Mouse (Mus musculus) hindbrain, embryonic 15.5 days (tissue): ENCODE data around the gene Vgll4. TPM values are rescaled to one million over a fixed set of nuclear protein-coding genes. Genes with fewer than 3 reads are reported as not detected.

Experiments used
- ATAC-seq: fragments of 200-750 bp; cut with Nextera tagmentation; 2 replicates; pipeline ENCODE4 v1.8.0; 2017; ENCODE audit warnings: low read depth, moderate number of reproducible peaks, moderate TSS enrichment; ENCODE audit not compliant: low FRiP score
- H3K27ac ChIP-seq: fragments of 300-500 bp; sonication (generic); replicated peaks from 2 replicates; pipeline ENCODE4 v1.5.1; 2015; ENCODE audit warnings: mild to moderate bottlenecking, inconsistent platforms
- H3K27me3 ChIP-seq: fragments of 300-500 bp; sonication (generic); 2 replicates; pipeline ENCODE4 v1.6.1; 2015; ENCODE audit warnings: control low read depth, inconsistent platforms
- H3K36me3 ChIP-seq: fragments of 300-500 bp; sonication (generic); 2 replicates; pipeline ENCODE4 v1.6.1; 2015; ENCODE audit warnings: control low read depth, inconsistent platforms
- H3K4me1 ChIP-seq: fragments of 300-500 bp; sonication (generic); replicated peaks from 2 replicates; pipeline ENCODE4 v1.6.1; 2015; ENCODE audit warnings: control low read depth, inconsistent platforms
- H3K4me2 ChIP-seq: fragments of 300-500 bp; sonication (generic); 2 replicates; pipeline ENCODE4 v1.6.1; 2015; ENCODE audit warnings: moderate library complexity, mild to moderate bottlenecking, inconsistent platforms
- H3K4me3 ChIP-seq: fragments of 300-500 bp; sonication (generic); 2 replicates; pipeline ENCODE4 v1.5.1; 2015; ENCODE audit warnings: mild to moderate bottlenecking, inconsistent platforms
- H3K9ac ChIP-seq: fragments of 300-500 bp; sonication (generic); 2 replicates; pipeline ENCODE4 v1.6.1; 2015; ENCODE audit warnings: inconsistent platforms
- H3K9me3 ChIP-seq: fragments of 300-500 bp; sonication (generic); 2 replicates; pipeline ENCODE4 v1.6.1; 2016; ENCODE audit warnings: control low read depth, inconsistent platforms
- WGBS: fragments of 180-500 bp; shearing (Covaris S2); methylation state at CpG from one replicate; pipeline ENCODE4 v1.1.7; 2015; 5-methylcytosine and 5-hydroxymethylcytosine counted together
- polyA plus RNA-seq: library from polyadenylated mRNA; unstranded; fragments of >200 nt; fragmentation: Nextera tagmentation; extraction: Ambion mirVana; gene quantifications from 2 replicates; pipeline ENCODE4 v1.2.1, GENCODE M21; 2015

The Vgll4 gene
- polyA plus RNA-seq, 1 experiment from 2014 or later: 51.8 TPM

DNA sequence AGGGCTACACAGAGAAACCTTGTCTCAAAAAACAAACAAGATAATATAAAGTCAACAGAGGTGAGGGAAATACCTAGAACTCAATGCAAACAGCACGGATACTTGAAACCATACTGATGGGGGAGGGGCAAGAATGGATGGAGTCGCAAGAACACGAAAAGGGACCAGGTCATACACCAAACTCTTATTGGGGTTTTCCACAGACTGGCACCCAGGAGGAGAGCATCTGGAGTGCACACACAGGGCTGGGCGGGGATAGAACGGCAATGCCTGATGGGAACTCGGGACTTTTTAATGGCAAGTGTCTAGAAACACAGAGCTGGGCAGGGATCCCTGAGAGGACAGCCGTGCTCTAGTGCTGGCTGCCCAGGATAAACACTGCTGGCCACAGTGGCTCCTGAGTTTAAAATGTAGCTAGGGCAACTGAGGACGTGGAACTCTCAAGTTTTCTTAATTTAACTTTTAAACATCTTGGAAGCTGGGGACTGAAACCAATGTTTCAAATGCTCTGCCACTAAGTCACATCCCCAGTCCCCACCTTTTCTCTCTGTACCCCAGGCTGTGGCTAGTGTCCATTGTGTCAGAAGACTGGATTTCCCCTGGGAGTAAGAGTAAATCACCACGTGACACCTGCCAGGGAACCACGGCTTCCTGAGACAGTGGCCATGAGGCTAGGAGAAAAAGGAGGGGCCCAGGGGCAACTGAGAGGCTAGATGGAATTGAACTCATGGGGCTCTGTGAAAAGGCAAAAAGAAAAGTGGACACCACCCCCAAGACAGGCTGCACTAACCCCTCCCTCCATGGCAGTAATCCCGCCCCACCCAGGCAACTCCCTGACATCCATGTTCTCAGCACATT lies 83.1 kb downstream of the Vgll4 start:
- no peak overlapping the region for H3K27ac ChIP-seq
- peaks cover 88% of the 10 kb centered on the region for H3K4me1 ChIP-seq
- no peak overlapping the region for H3K4me2 ChIP-seq
- H3K27me3 ChIP-seq: no peaks in the 10 kb centered on the region
- no peak overlapping the region for H3K4me3 ChIP-seq
- no peak overlapping the region for H3K9ac ChIP-seq
- no peaks in the 10 kb centered on the region for H3K36me3 ChIP-seq
- no peak for ATAC-seq
- H3K9me3 ChIP-seq: no peaks in the 10 kb centered on the region
- WGBS: 67% methylated on average over 11 of the region's 11 CpGs

DNA sequence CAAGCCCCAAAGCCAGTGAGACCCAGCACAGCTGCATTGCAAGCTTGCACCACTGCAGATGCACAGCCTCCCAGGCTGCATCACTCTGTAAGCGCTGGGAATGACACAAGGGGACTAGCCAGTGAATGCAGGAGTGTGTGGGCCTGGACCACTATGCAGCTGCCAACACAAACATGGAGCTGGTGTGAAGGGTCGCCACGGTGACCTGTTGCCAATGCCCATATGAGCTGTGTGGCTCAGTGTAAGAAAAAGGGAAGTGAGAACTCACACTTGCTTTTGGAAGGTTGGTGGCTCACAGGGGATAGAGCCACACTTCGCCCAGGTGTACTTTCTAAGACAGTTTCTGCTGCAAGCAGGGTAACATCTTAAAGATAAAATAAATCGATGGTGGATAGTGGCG lies 83.8 kb downstream of the Vgll4 start:
- WGBS: 92% methylated on average over 6 of the region's 6 CpGs
- H3K9ac ChIP-seq: no peak overlapping the region
- H3K4me2 ChIP-seq: no peak overlapping the region
- no peak overlapping the region for H3K4me3 ChIP-seq
- no peaks in the 10 kb centered on the region for H3K9me3 ChIP-seq
- H3K27ac ChIP-seq: no peak overlapping the region; the same call in 1 of the 2 replicates
- H3K36me3 ChIP-seq: no peaks in the 10 kb centered on the region
- peaks cover 88% of the 10 kb centered on the region for H3K4me1 ChIP-seq
- H3K27me3 ChIP-seq: no peaks in the 10 kb centered on the region
- ATAC-seq: no peak

DNA sequence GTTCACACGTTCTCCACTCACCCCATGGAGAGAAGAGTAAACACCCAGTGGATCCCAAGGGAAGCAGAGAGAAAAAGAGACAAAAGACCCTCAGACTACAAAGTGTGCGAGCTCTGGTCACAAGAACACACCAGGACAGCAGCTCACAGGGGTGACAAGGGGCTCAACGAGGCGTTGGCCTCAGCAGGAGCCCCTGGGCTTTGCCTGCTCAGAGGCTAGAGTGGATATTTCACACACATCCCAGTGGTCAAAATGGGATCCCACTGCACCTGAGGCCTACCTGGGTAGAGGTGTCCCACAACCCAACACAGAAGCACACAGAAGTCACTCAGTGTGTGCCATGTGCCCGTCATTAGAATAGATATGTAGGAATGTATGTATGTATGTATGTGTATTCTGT lies 84.7 kb downstream of the Vgll4 start:
- Histone ChIP-seq H3K36me3 (no peaks in the 10 kb centered on the region), H3K9me3 (no peaks in the 10 kb centered on the region), H3K4me3 (no peak overlapping the region), H3K27ac (peak overlapping the region; percentile 90; the same call in 1 of the 2 replicates), H3K9ac (no peak overlapping the region), H3K4me1 (peaks cover 88% of the 10 kb centered on the region), H3K27me3 (no peaks in the 10 kb centered on the region), H3K4me2 (no peak overlapping the region)
- 75% methylated on average over 5 of the region's 5 CpGs for WGBS
- no peak for ATAC-seq

DNA sequence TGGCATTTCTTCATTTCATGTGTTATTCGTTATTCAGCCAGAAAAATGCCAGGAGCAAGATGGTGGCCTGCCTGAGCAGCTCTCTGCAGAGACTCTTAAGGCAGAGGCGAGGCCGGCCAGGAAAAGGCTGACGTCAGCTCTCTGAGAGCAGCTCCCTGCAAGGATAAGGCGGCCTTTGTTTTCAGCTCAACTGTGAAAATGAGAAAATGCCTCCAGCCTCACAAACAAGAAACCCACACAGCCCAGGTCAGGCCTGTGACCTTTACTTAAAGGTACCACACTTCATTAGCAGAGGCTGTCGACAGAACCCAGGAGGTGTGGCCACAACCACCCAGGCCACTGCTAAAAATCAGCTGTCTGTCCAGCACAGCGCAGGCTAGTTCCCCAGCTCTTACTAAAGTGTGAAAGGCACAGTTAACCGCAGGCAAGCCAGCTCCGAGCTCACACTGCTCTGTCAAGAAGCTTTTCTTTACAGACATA lies 86.5 kb downstream of the Vgll4 start:
- Histone ChIP-seq H3K27ac (peak overlapping the region; percentile 90), H3K36me3 (no peaks in the 10 kb centered on the region), H3K4me3 (no peak overlapping the region), H3K4me1 (peaks cover 94% of the 10 kb centered on the region), H3K4me2 (peak overlapping the region; percentile 25; the same call in 1 of the 2 replicates), H3K27me3 (no peaks in the 10 kb centered on the region), H3K9me3 (no peaks in the 10 kb centered on the region), H3K9ac (peak overlapping the region; percentile 12; the same call in 1 of the 2 replicates)
- WGBS: 3% methylated on average over 9 of the region's 9 CpGs
- peak; percentile 88 for ATAC-seq

DNA sequence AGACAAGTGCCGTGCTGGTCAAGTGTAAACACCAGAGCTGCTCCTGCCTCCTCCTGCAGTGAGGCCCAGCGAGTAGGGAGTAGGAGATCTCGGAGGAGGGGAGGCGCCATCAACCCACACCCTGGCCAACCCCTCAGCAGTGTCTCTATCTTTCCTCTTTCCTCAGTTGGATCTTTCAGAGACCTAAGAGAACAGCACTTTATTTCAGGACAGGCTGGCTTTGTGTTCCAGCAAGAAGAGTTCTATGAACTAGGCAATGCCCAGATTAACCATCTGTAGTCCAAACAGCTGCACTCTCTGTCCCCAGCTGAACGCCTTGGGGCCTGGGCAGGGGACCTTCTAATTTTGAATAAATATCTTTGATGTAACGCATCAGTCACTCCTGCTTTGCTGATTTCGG lies 87.1 kb downstream of the Vgll4 start:
- Histone ChIP-seq H3K4me1 (peaks cover 95% of the 10 kb centered on the region), H3K27me3 (no peaks in the 10 kb centered on the region), H3K4me2 (peak overlapping the region; percentile 25), H3K36me3 (no peaks in the 10 kb centered on the region), H3K9ac (peak overlapping the region; percentile 12; the same call in 1 of the 2 replicates), H3K27ac (peak overlapping the region; percentile 90), H3K4me3 (no peak overlapping the region), H3K9me3 (no peaks in the 10 kb centered on the region)
- ATAC-seq: peak; percentile 27
- WGBS: 16% methylated on average over 7 of the region's 7 CpGs

DNA sequence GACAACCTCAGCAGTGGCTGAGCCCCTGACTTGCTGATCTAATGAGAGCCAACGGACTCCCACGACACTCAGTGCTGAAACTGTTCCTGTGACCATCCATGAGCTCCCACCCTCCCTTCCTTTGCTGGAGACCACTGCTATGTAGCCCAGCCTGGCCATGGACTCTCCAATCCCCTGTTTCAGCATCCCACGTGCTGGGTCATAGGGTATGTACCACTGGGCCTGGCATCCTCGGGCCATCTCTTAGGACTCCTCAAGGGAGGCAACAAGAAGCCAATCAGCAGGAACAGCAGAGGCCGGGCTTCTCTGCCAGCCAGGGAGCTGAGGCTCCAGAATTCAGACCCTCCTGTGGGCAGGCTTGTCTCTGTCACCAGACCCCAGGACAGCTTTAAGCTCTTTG lies 87.6 kb downstream of the Vgll4 start:
- H3K27ac ChIP-seq: peak overlapping the region; percentile 90
- no peak overlapping the region for H3K4me3 ChIP-seq
- H3K9ac ChIP-seq: no peak overlapping the region
- peaks cover 95% of the 10 kb centered on the region for H3K4me1 ChIP-seq
- H3K9me3 ChIP-seq: no peaks in the 10 kb centered on the region
- no peaks in the 10 kb centered on the region for H3K27me3 ChIP-seq
- H3K4me2 ChIP-seq: peak overlapping the region; percentile 25
- ATAC-seq: no peak
- no peaks in the 10 kb centered on the region for H3K36me3 ChIP-seq
- 23% methylated on average over 5 of the region's 5 CpGs for WGBS

DNA sequence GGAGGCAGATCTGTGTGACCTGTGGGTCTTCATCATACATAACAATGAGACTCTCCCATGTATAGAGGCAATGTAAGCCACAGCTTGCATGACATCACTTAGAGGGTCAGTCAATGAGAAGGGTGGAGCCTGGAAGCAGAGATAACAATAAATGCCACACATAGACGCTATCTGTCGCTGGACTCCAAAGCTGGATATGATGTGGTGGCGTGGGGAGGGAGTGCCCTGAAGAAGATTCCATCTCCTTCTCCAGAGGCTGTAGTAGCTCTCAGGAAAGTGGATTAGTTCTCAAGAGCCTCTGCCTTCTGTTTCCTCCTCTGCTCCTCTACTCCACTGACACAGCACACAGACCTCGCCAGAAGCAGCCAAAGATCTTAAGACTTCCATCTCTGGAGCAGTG lies 89.0 kb downstream of the Vgll4 start:
- Histone ChIP-seq H3K9me3 (no peaks in the 10 kb centered on the region), H3K36me3 (no peaks in the 10 kb centered on the region), H3K9ac (no peak overlapping the region), H3K27ac (peak overlapping the region; percentile 90), H3K27me3 (no peaks in the 10 kb centered on the region), H3K4me3 (no peak overlapping the region), H3K4me2 (no peak overlapping the region), H3K4me1 (peaks cover 96% of the 10 kb centered on the region)
- WGBS: 83% methylated on average over 4 of the region's 4 CpGs
- ATAC-seq: no peak

DNA sequence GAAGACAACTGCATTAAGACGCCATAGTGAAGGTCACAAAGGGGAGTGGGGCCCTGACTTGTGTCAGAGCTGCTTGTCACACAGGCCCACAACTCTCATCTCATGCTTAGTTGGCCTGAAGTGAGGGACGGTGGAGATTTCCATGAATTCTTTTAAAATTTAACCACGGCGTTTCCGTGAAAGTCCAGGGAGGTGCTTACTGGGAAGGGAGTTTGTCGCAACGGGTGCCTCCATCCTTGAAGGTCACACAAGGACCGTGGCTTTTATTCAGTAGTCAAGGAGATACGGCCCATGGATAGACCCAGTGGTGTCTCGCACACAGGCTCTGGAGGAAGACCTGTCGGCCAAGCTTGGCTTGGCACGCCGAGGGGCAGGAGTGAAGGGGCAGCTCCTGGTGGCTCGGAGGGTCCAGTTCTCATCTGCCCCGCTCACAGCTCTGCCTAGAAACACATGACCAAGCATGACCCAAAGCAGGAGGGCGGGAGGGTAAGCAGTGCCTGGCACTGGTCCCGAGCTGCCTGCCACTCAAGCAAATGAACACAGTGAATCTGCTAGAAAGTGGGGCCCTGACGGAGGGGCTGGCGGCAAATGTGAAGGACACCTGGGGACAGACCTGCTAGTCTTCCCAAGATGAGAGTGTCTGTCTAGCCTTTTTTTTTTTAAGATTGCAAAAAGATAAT lies 90.8 kb downstream of the Vgll4 start:
- WGBS: 66% methylated on average over 19 of the region's 19 CpGs
- H3K4me3 ChIP-seq: no peak overlapping the region
- H3K4me2 ChIP-seq: no peak overlapping the region
- ATAC-seq: no peak
- H3K9ac ChIP-seq: no peak overlapping the region
- H3K27ac ChIP-seq: peak overlapping the region; percentile 46; the same call in 1 of the 2 replicates
- H3K9me3 ChIP-seq: no peaks in the 10 kb centered on the region
- peaks cover 98% of the 10 kb centered on the region for H3K4me1 ChIP-seq
- no peaks in the 10 kb centered on the region for H3K36me3 ChIP-seq
- H3K27me3 ChIP-seq: no peaks in the 10 kb centered on the region

DNA sequence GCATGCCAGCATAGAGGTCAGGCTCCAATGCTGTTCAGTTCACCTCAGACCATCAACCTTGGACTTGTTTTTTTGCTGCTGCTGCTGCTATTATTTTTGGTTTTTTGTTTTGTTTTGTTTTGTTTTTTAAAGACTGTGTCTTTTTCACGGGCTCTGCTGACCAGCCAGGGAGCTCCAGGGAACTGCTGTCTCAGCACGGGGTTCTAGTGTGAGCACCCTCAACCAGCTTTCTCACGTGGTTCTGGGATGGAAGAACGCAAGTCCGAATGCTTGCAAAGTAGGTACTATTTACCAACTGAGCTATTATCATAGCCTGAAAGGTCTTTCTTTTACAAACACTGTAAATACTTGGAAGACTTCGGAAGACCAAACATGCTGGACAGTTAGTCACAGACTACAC lies 93.2 kb downstream of the Vgll4 start:
- Histone ChIP-seq H3K4me3 (no peak overlapping the region), H3K9ac (no peak overlapping the region), H3K4me2 (no peak overlapping the region), H3K9me3 (no peaks in the 10 kb centered on the region), H3K4me1 (peaks cover 90% of the 10 kb centered on the region), H3K36me3 (no peaks in the 10 kb centered on the region), H3K27ac (peak overlapping the region; percentile 94), H3K27me3 (no peaks in the 10 kb centered on the region)
- 58% methylated on average over 6 of the region's 6 CpGs for WGBS
- ATAC-seq: no peak

DNA sequence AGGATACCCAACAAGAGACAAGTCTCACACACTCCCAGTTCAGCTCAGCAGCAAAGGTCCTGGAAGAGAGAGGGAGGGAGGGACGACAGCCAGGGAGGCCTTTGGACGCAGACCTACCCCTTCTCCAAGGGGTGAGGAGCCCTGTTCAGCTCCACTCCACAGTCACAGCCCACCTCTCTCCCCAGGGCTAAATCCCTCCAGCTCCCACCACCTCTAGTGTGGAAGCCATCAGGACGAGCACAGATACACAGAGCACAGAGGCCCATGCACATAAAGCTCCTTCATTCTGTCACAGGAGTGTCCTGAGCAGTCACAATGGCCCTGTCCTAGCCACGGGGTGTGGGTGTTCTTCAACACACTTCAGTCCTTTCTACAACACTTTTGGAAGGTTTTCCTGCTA lies 93.8 kb downstream of the Vgll4 start:
- no peak overlapping the region for H3K4me3 ChIP-seq
- no peak overlapping the region for H3K4me2 ChIP-seq
- 17% methylated on average over 4 of the region's 4 CpGs for WGBS
- ATAC-seq: no peak
- H3K9me3 ChIP-seq: no peaks in the 10 kb centered on the region
- no peak overlapping the region for H3K9ac ChIP-seq
- peak overlapping the region; percentile 94 for H3K27ac ChIP-seq
- no peaks in the 10 kb centered on the region for H3K36me3 ChIP-seq
- no peaks in the 10 kb centered on the region for H3K27me3 ChIP-seq
- peaks cover 85% of the 10 kb centered on the region for H3K4me1 ChIP-seq

DNA sequence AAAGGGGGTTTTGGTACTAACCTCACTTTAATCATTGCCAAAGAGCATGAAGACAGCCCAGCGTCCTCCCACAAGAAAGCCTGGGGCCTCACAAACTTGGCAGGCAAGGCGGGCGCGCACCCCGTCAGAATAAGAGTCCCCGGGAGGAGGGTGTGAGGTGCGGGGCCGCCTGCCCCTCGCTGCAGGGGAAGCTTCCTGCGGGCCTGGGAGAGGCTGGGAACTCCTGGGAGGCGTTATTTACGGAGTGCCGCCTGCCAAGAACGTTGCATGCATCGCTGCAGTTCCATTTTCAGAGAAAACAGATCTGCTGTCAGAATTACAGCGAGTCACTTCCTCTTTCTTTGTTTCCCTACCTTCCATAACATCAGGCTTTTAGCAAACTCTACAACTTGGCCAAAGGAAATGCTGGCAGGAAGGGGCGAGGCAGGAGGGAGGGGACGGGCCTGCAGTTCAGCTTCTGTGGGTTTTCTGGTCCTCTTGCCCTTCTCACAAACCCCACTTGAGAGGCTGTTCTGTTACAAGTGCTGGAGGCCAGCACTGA lies 94.7 kb downstream of the Vgll4 start:
- ATAC-seq: peak; percentile 79
- Histone ChIP-seq H3K9me3 (no peaks in the 10 kb centered on the region), H3K4me1 (peaks cover 82% of the 10 kb centered on the region), H3K36me3 (no peaks in the 10 kb centered on the region), H3K27ac (peak overlapping the region; percentile 94), H3K4me3 (peak overlapping the region; percentile 35), H3K27me3 (no peaks in the 10 kb centered on the region), H3K4me2 (peak overlapping the region; percentile 64), H3K9ac (peak overlapping the region; percentile 50)
- 0% methylated on average over 18 of the region's 18 CpGs for WGBS
